Mouse (Mus musculus): ENCODE measurements around the gene Vps8. TPM values are rescaled to one million over a fixed set of nuclear protein-coding genes. Genes with fewer than 3 reads are reported as not detected.
"Not testable (repeated sequence)": the region's sequence is repeated elsewhere in the genome, so short reads cannot be mapped to it uniquely, and the experiment has no call there.

The Vps8 gene
- total RNA-seq, 2 experiments from 2014 or later = 23.6 to 24.4 TPM

DNA sequence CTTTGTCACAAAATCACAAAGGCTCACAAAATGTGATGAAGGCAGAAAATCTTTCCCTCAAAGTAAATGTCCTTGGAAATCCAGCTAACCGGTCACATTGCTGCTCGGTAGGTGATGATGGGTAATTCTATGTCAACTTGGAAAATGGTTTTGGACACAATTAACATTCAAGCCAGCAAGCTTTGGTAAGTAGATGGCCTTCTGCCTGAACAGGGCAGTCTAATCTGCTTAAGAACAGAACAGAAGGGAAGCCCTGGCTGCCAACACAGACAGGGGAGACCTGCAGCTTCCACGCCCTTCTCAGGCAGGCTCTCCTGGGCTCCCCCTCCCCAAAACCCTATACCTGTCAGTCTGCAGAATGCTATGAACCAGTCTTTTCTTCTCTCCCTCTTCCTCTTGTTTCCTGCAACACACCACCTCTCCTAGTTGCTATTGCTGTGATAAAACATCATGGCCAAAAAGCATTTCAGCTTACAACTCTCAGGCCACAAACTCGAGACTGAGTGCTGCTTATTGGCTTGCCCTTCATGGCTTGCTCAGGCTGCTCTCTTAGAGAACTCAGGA, 242.6 kb downstream of the Vps8 start:
- DNase-seq = no peak

DNA sequence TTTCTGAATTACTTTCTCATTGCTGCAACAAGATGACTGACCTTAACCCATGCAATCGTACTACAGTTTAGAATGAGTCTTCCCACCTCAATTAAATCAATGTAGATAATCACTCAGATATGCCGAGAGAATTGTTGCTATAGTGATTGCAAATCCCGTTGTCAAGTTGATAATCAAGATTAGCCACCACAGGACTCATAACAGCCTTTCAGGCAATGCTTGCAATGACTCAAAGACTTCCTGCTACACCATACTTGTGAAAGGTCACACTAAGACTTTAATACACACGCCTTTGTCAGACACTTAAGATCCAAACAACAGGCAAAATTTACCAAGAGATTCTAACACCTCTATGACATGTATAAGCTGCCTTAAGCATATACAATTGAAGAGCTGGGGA, 249.0 kb downstream of the Vps8 start:
- DNase-seq = no peak

DNA sequence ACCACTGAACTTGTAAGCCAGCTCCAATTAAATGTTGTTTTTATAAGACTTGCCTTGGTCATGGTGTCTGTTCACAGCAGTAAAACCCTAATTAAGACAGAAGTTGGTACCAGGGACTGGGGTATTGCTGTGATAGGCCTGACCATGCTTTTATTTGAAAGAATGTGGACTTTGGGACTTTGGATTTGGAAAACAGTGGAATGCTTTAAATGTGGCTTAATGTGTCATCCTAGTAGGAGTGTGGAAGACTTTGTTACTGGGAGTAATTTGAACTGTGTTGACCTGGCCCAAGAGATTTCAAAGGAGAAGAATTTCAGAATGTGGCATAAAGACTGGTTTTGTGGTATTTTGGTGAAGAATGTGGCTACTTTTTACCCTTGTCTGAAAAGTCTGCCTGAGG, 250.1 kb downstream of the Vps8 start:
- DNase-seq = not testable (repeated sequence)

DNA sequence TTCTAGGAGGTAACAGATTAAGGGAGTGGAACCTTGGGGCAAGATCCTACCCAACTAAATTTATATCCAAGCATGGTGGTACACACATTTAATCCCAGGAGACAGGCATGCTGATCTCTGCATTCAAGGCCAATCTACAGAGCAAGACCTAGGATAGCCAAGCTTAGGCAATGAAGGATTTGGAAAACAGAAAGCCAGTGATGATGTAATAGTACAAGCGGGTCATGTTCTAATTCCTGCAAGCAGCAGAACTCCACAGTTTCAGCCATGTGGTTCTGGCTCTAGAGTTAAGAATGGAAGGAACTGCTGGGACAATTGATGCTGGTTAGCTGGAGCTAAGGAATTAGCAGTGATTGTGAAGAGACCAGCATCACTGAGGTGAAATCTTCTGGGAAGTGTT, 250.7 kb downstream of the Vps8 start:
- not testable (repeated sequence) for DNase-seq

DNA sequence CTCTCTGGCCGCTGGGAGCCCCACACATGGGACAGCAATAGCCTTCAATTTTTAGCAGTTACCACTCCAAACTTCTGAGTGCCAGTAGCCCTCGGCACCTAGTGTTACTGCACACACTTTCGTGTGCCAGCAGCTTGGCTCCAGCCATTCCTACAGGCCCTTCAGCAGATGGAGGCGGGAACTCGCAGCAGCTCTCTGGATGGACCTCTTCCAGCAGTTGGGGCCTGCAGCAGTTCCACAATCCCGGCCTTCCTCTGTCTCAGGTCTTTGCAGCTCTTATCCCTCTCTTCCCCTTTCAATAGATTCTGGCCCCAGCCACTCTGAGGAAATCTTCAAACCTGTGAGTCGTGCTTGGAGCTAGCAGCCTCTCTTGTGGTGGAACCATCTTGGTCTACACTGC, 253.9 kb downstream of the Vps8 start:
- DNase-seq = no peak

DNA sequence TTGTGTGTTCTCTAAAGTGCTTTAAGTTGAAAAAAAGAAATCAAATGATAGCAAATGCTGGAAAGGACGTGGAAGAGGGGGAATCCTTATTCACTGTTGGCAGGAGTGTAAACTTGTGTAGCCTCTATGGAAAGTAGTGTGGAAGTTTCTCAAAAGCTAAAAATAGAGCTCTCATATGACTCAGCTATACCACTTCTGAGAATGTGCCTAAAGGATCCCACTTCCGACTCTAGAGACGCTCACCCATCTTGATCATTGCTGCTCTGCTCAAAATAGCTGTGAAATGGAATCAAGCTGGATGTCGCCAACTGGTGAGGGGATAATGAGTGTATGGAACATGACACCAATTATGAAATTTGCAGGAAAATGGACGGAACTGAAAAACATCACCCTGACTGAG, 264.5 kb downstream of the Vps8 start:
- no peak for DNase-seq

DNA sequence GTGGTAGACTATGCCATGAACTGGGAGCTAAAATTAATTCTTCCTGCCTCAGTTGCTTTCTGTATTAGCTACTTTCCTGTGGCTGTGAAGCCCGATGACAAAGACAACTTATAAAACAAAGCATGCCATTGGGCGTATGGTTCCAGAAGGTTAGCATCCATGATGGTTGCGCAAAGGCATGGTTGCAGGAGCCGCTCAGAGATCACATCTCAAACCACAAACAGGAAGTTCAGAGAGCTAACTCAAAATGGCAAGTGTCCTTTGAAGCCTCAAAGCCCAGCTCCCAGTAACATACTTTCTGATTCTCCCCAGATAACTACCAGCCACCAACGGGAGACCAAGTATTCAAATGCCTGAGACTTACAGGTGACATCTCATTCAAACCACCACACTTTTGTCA, 266.2 kb downstream of the Vps8 start:
- DNase-seq = no peak

DNA sequence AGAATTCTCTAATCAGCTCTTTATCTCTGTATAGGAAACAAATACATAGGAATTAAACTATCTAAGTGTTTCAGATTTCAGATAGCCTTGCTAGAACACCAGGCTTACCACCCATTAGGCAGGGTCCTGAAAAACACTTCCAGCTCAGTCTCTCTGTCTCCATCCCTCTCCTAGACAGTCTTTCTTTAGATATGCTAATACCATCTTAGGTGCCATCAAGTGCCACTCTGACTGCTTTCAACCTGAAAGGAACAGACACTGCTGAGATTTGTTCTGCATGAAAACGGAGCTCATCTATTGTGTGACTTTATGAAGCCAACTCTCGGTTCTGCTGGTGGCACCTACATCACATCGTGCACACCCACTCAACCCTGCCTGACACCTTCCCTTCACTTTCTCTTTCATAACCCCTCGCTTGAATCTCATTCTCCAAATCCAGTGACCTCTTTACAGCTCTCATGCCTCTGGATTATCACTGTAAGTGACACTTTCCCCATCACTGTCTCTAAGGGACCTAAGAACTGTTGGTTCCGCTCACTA, 267.4 kb downstream of the Vps8 start:
- no peak for DNase-seq

DNA sequence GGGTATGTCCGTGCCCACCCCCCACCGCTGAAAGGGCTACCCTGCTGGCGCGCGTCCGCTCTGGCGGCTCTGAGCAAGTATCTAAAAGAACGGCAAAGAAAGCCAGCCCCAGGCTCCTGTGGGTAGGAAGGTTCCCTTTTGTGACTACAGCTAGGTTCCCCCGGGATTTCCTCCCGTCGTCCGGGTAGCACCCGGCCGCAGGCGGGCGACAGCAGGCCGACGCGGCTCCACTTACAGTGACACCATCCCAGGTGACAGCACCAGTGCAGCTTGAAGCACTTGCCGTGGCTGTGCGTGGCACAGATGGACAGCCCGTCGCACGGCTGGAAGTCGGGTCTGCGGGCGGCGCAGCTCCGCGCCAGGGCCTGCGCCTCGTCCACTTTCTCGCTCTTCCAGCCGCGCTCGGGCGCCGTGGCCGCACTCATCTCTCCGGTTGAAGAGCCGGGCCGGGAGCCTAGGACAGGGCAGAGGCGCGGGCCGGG, 271.1 kb downstream of the Vps8 start:
- DNase-seq = peak; percentile 57 to 67

Other genes with a start within 250 kb of the Vps8 start
- gene Ephb3, start 218.4 kb upstream of the Vps8 start, total RNA-seq (2021) = 1 to 10 TPM; 1.2 to 1.3 TPM

Data from adrenal gland, postnatal 36 days (tissue).